Mouse (Mus musculus) hindbrain, embryonic 15.5 days (tissue): ENCODE measurements around the gene Cpa5. TPM values are rescaled to one million over a fixed set of nuclear protein-coding genes. Genes with fewer than 3 reads are reported as not detected.

ENCODE experiments used
- ATAC-seq: fragments of 200-750 bp; cut with Nextera tagmentation; 2 replicates; pipeline ENCODE4 v1.8.0; 2017; ENCODE audit warnings: low read depth, moderate number of reproducible peaks, moderate TSS enrichment; ENCODE audit not compliant: low FRiP score
- H3K27ac ChIP-seq: fragments of 300-500 bp; sonication (generic); replicated peaks from 2 replicates; pipeline ENCODE4 v1.5.1; 2015; ENCODE audit warnings: mild to moderate bottlenecking, inconsistent platforms
- H3K27me3 ChIP-seq: fragments of 300-500 bp; sonication (generic); 2 replicates; pipeline ENCODE4 v1.6.1; 2015; ENCODE audit warnings: control low read depth, inconsistent platforms
- H3K36me3 ChIP-seq: fragments of 300-500 bp; sonication (generic); 2 replicates; pipeline ENCODE4 v1.6.1; 2015; ENCODE audit warnings: control low read depth, inconsistent platforms
- H3K4me1 ChIP-seq: fragments of 300-500 bp; sonication (generic); replicated peaks from 2 replicates; pipeline ENCODE4 v1.6.1; 2015; ENCODE audit warnings: control low read depth, inconsistent platforms
- H3K4me2 ChIP-seq: fragments of 300-500 bp; sonication (generic); 2 replicates; pipeline ENCODE4 v1.6.1; 2015; ENCODE audit warnings: moderate library complexity, mild to moderate bottlenecking, inconsistent platforms
- H3K4me3 ChIP-seq: fragments of 300-500 bp; sonication (generic); 2 replicates; pipeline ENCODE4 v1.5.1; 2015; ENCODE audit warnings: mild to moderate bottlenecking, inconsistent platforms
- H3K9ac ChIP-seq: fragments of 300-500 bp; sonication (generic); 2 replicates; pipeline ENCODE4 v1.6.1; 2015; ENCODE audit warnings: inconsistent platforms
- H3K9me3 ChIP-seq: fragments of 300-500 bp; sonication (generic); 2 replicates; pipeline ENCODE4 v1.6.1; 2016; ENCODE audit warnings: control low read depth, inconsistent platforms
- WGBS: fragments of 180-500 bp; shearing (Covaris S2); methylation state at CpG from one replicate; pipeline ENCODE4 v1.1.7; 2015; 5-methylcytosine and 5-hydroxymethylcytosine counted together
- polyA plus RNA-seq: library from polyadenylated mRNA; unstranded; fragments of >200 nt; fragmentation: Nextera tagmentation; extraction: Ambion mirVana; gene quantifications from 2 replicates; pipeline ENCODE4 v1.2.1, GENCODE M21; 2015

Gene Cpa5
- polyA plus RNA-seq, 1 experiment from 2014 or later, result not detected

DNA sequence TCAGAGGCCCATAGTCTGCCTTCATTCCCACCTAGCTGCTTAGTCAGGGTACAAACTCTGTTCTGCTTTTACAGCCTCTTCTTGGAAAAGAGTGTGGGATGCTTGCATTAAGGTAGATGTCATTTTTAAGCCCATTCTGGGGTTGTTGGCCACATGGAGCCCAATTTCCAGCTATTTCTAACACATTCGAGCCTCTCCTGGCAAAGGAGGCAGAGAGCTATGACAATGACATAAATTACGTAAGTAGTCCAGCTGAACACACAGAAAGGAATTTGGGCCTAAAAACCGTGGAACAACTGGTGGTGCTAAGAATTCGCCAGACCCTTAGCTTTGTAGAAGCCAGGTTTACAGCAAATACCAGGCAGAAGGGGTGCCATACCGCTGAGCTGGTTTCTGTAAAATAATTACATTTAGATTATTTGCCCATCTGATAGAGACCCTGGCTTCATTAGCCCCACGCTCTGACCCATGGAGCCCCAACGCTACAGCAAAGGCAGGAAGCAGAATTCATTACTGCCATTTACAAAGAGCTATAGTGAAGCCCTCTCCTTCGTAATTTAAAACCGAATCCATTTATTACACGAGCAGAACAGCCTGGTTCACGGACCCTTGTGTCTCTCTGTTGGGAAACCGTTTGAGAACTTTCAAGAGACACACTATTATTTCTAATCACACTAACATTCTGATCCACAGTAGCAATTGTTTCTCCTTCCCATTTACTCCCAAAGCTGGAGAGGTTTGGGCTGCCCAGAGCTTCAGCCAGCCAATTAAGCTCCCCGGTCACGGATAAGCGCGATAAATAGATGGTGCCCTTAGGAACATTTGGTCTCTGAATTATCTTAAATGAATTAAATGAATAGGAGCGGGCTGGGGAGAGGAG lies 30.6 kb upstream of the Cpa5 start:
- Histone ChIP-seq H3K9ac (no peak overlapping the region), H3K27ac (peak overlapping the region; percentile 44), H3K27me3 (no peaks in the 10 kb centered on the region), H3K36me3 (no peaks in the 10 kb centered on the region), H3K4me2 (0 out of 2 replicates have a peak overlapping the region, but pooled peaks have one; percentile 1), H3K4me1 (peaks cover 17% of the 10 kb centered on the region), H3K4me3 (no peak overlapping the region), H3K9me3 (no peaks in the 10 kb centered on the region)
- WGBS, result 29% methylated on average over 17 of the region's 17 CpGs
- ATAC-seq, result peak; percentile 54

DNA sequence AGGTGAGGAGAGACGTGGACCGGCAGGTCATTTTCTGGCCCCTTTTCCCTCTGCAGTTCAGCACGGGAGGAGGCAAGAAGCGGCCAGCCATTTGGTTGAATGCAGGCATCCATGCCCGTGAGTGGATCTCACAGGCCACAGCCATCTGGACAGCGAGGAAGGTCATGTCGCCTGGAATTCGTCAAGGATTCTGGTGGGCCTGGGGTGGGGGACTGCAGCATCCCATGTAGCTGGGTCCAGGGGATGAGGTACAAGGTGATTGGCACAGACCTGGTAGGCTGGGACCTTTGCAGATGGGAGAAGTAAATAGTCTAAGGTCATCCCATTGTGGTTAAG lies 30.0 kb upstream of the Cpa5 start:
- peak; percentile 59 for ATAC-seq

DNA sequence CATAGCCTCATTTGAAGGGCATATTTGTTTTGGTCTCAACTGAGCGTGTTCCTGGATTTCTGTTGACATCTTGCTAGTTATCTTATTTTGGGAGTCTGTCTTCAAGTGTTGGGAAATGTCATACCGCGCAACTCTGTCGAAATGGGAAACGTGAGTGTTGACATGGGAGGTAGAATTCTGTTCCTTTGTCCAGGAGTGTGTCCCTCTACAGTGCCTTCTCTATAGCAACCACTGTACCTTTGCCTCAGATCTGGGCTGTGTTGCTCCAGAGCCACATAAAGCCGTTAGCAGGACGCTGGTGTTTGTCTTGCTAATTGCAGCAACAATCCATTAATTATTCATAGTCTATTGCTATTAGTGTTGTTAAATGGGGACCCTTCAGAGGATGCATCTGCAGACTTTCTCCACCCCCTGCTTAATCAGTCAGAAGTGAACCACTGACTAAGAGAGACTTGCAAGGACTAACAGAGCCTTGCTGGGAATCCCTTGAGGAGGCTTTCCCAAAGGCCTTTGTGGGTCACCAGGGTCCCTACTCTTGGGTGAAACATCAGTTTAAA lies 23.8 kb upstream of the Cpa5 start:
- Histone ChIP-seq H3K9ac (no peak overlapping the region), H3K27ac (no peak overlapping the region), H3K4me3 (no peak overlapping the region), H3K9me3 (no peaks in the 10 kb centered on the region), H3K36me3 (no peaks in the 10 kb centered on the region), H3K4me1 (no peaks in the 10 kb centered on the region; the same call in 1 of the 2 replicates), H3K4me2 (no peak overlapping the region), H3K27me3 (no peaks in the 10 kb centered on the region)
- ATAC-seq, result 0 out of 2 replicates have a peak, but pooled peaks have one; percentile 6
- WGBS, result 62% methylated on average over 7 of the region's 7 CpGs

More for the DNA sequence above, 30.0 kb upstream of the Cpa5 start:
- Histone ChIP-seq H3K4me1 (peaks cover 17% of the 10 kb centered on the region), H3K27me3 (no peaks in the 10 kb centered on the region), H3K9ac (no peak overlapping the region), H3K4me2 (0 out of 2 replicates have a peak overlapping the region, but pooled peaks have one; percentile 1), H3K36me3 (no peaks in the 10 kb centered on the region), H3K4me3 (no peak overlapping the region), H3K27ac (peak overlapping the region; percentile 44), H3K9me3 (no peaks in the 10 kb centered on the region)
- 36% methylated on average over 8 of the region's 8 CpGs for WGBS

DNA sequence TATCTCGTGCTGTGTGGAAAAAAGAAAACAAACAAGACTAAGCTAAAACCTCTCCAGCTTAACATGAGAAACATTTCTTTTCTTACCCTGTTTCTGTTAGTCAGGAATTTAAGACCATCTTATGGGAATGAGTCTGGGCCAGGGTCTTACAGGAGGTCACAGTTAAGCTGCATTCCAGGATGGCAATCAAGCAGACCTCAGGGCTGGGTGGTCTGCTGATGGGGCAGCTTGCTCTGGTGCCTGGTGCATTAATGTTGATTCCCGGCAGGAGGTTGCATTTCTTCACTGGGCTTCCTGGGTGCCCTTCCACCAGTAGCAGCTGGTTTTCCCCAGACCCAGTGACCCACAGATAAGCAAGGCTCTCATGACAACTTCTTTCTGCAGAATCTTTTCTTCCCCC lies 21.0 kb upstream of the Cpa5 start:
- 57% methylated on average over 2 of the region's 2 CpGs for WGBS
- H3K27me3 ChIP-seq, result no peaks in the 10 kb centered on the region
- ATAC-seq, result no peak

DNA sequence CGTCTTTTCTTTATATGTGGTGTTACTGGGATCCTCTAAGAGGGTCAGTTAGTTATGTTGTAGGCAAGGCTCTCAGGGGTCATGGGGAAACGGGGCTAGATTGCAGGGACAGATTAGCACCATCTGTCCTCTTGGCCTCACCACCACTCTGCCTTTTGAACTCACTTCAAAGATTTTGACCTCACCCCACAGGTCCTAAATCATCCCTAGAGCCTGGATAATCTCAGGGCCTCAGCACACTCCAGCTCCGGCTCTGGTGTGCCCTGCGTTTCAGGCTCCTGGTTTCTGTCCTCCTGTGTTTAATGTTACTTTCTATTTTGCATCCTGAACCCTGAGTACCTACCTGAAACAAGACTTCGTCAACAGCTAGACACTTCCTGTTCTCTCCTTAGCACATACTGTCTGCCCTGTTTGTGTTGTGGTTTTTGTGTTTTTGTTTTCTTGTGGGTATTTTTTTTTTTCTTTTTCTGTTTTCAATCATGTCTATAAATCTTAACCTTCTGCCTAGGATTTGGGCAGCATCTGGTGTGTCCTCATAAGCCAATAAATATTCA lies 18.9 kb upstream of the Cpa5 start:
- H3K9me3 ChIP-seq, result no peaks in the 10 kb centered on the region
- H3K4me1 ChIP-seq, result peaks cover 11% of the 10 kb centered on the region
- H3K4me2 ChIP-seq, result no peak overlapping the region
- no peak for ATAC-seq
- H3K27ac ChIP-seq, result no peak overlapping the region
- H3K9ac ChIP-seq, result no peak overlapping the region
- WGBS, result 76% methylated on average over 5 of the region's 5 CpGs
- no peak overlapping the region for H3K4me3 ChIP-seq
- H3K27me3 ChIP-seq, result no peaks in the 10 kb centered on the region
- H3K36me3 ChIP-seq, result no peaks in the 10 kb centered on the region

More for the DNA sequence above, 21.0 kb upstream of the Cpa5 start:
- Histone ChIP-seq H3K9me3 (no peaks in the 10 kb centered on the region), H3K4me3 (no peak overlapping the region), H3K4me1 (peaks cover 11% of the 10 kb centered on the region), H3K4me2 (no peak overlapping the region), H3K27ac (no peak overlapping the region), H3K36me3 (no peaks in the 10 kb centered on the region), H3K9ac (no peak overlapping the region)

DNA sequence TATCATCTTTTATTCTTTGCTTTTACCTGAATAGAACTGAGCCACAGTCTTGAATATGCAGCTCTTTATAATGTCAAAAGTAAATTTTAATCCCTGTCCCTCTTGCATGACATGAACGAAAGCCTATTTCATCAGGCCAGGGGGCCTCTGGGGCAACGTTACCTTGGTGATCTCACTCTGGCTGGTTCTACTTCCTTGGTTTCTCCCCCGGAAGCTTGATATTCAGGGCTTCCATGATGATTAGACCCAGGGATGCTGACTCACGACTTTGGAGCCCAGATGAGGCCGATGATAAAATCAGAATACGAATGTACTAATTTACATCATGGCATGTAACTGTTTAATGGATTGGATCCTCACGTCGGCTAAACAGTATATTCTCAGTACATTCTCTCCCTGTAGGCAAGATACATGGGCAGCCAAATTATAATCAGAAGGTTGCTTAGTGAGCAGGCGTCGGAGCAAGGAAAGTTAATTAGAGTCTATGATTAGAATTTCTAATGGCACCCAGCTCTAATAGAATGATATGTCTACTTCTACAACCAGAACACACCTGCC lies 18.3 kb upstream of the Cpa5 start:
- H3K27ac ChIP-seq, result peak overlapping the region; percentile 20; the same call in 1 of the 2 replicates
- 42% methylated on average over 10 of the region's 10 CpGs for WGBS

DNA sequence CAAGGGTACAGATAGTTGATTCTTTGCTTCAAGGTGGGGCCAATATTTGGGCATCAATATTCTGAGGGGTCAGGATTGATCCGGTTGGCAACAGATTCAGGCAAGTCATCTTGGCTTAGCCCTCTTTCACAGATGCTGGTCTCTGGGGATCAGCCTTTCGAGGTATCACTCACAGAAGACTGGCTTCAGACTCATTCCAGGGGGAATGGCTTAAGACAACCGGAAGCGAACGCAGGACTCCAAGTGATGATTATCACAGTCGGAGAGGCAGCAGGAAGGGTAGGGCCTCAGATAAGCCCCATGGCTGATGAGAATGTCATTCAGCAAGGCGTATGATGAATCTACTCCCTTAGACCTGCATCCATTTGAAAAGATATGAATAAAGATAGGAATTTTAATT lies 16.4 kb upstream of the Cpa5 start:
- WGBS, result 62% methylated on average over 7 of the region's 7 CpGs
- H3K27ac ChIP-seq, result no peak overlapping the region
- no peak overlapping the region for H3K4me2 ChIP-seq
- H3K9ac ChIP-seq, result no peak overlapping the region
- ATAC-seq, result no peak
- H3K4me1 ChIP-seq, result peaks cover 11% of the 10 kb centered on the region
- no peaks in the 10 kb centered on the region for H3K27me3 ChIP-seq
- H3K36me3 ChIP-seq, result no peaks in the 10 kb centered on the region
- no peaks in the 10 kb centered on the region for H3K9me3 ChIP-seq
- H3K4me3 ChIP-seq, result no peak overlapping the region

More for the DNA sequence above, 18.3 kb upstream of the Cpa5 start:
- Histone ChIP-seq H3K9ac (no peak overlapping the region), H3K4me2 (no peak overlapping the region), H3K4me3 (no peak overlapping the region), H3K27me3 (no peaks in the 10 kb centered on the region), H3K4me1 (peaks cover 11% of the 10 kb centered on the region), H3K9me3 (no peaks in the 10 kb centered on the region), H3K36me3 (no peaks in the 10 kb centered on the region)
- 0 out of 2 replicates have a peak, but pooled peaks have one; percentile 27 for ATAC-seq

DNA sequence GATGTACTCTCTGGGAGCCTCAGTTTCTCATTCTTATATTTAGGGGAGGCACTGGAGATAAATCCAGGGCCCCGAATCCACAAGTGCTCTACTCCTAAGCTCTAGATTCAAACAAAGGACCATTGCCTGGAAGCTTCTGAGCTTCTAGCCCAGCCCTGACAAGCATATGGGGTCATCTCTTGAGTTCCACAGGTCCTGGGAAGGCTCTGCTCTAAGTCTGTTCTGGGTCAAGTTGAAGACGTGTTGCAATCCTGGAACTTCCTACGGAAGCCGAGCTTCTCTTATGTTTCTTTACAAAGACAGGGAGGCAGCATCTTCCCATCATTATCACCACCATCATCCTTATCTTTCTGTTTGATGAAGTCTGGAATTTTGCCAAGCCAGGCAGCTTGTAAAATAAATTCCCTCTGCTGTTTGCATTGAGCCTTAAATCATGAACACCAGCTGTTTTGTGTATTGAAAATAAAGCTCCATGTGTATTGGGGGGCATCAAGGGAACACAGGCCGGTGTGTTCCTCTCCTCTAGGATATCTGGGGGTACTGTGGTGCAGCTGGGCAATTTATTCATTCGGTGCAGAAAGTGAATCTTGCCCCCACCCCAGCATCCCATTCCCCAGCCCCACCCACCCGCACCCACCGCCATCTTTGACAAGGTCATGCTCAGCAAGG lies 14.4 kb upstream of the Cpa5 start:
- H3K27ac ChIP-seq, result no peak overlapping the region
- H3K4me3 ChIP-seq, result no peak overlapping the region
- WGBS, result 68% methylated on average over 8 of the region's 8 CpGs
- H3K9me3 ChIP-seq, result no peaks in the 10 kb centered on the region
- no peaks in the 10 kb centered on the region for H3K27me3 ChIP-seq
- no peak overlapping the region for H3K4me2 ChIP-seq
- no peak for ATAC-seq
- no peak overlapping the region for H3K9ac ChIP-seq
- H3K36me3 ChIP-seq, result no peaks in the 10 kb centered on the region
- H3K4me1 ChIP-seq, result peaks cover 11% of the 10 kb centered on the region

DNA sequence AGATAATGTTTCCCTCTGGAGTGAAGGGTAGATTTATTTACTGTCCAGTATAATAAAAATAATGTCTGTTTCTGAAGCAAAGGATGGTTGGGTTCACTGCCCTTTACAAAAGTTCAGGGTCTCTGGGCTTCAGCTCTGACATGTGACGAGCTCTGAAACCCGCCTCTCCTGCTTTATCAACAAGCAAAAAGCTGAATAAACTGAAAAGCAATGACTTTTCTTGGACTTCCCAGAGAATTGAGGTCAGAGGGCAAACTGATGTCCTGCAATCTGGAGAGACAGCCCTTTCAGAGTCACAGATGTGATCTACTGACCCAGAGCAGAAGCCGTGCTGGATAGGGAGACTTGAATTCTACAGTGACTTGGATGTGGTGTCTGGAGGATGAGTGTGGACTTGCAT lies 10.8 kb upstream of the Cpa5 start:
- no peaks in the 10 kb centered on the region for H3K4me1 ChIP-seq
- no peak overlapping the region for H3K9ac ChIP-seq
- no peak overlapping the region for H3K4me2 ChIP-seq
- 56% methylated on average over 3 of the region's 3 CpGs for WGBS
- no peak overlapping the region for H3K27ac ChIP-seq
- H3K4me3 ChIP-seq, result no peak overlapping the region
- H3K9me3 ChIP-seq, result no peaks in the 10 kb centered on the region
- no peaks in the 10 kb centered on the region for H3K36me3 ChIP-seq
- H3K27me3 ChIP-seq, result no peaks in the 10 kb centered on the region
- ATAC-seq, result no peak

DNA sequence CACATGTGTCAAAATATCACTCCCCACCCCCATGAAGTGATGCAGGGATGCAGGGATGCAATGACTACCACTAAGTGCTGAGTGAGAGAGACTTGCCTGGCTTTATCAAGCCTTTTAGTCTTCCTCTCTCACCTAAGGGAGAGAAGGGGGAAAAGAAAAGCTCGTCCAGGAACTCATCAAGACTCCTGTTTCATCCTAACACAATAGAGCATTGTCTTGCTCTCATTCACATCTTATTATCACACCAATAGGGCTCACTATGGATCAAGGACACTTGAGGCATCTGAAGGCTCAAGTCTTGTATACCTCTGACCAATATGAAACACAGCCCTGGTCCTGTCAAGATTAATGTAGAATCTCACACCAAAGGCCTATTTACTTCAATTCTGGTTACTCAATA lies 9.8 kb upstream of the Cpa5 start:
- Histone ChIP-seq H3K27ac (no peak overlapping the region), H3K4me1 (no peaks in the 10 kb centered on the region), H3K36me3 (no peaks in the 10 kb centered on the region), H3K27me3 (no peaks in the 10 kb centered on the region), H3K9ac (no peak overlapping the region), H3K4me3 (no peak overlapping the region), H3K4me2 (no peak overlapping the region), H3K9me3 (no peaks in the 10 kb centered on the region)
- WGBS, result 43% methylated on average over 1 of the region's 1 CpGs
- no peak for ATAC-seq

DNA sequence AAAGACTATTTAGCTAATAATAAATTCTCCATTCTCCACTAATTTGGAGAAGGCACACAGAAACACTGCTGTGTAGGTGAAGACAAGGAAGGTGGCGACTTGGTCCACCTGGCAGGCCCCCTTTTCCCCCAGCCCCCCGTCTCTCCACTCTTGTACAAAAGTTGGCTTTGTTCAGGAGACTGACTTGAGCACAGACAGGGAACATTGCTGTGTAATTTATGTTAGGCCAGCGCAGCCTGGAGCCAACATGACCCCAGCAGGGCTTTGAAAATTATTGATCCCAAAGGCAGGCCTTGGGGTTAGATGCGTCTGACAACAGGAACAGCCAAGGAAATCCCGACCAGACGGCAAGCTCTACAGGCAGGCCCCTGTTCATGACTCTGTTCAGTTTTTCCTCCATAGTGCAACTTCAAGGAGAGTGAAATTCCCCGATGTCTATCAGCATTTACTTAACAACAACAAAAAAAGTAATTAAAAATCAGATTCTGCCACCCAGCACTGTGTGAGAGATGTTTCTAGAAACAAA lies 6.4 kb upstream of the Cpa5 start:
- H3K27me3 ChIP-seq, result no peaks in the 10 kb centered on the region
- H3K9ac ChIP-seq, result no peak overlapping the region
- no peak overlapping the region for H3K4me2 ChIP-seq
- H3K4me3 ChIP-seq, result no peak overlapping the region
- no peaks in the 10 kb centered on the region for H3K9me3 ChIP-seq
- H3K27ac ChIP-seq, result no peak overlapping the region
- 71% methylated on average over 7 of the region's 7 CpGs for WGBS
- H3K4me1 ChIP-seq, result no peaks in the 10 kb centered on the region
- no peaks in the 10 kb centered on the region for H3K36me3 ChIP-seq
- ATAC-seq, result no peak
